Mouse (Mus musculus) CD4-positive naive resting alpha-beta T cell, adult 76 days (primary cell): Measurements from ENCODE around the gene Hmx2. TPM values are rescaled to one million over a fixed set of nuclear protein-coding genes. Genes with fewer than 3 reads are reported as not detected.

ENCODE experiments used
- total RNA-seq: library from RNA; stranded (reverse); gene quantifications from one replicate; pipeline ENCODE4 v1.2.4, GENCODE M21; 2023

The Hmx2 gene
- not detected for total RNA-seq

GRCm38 (mm10) chr7:131548473-131548872 lies at the start of gene Hmx2:
Gene Hmx2 (plus strand): TSS chr7:131548773.

DNA sequence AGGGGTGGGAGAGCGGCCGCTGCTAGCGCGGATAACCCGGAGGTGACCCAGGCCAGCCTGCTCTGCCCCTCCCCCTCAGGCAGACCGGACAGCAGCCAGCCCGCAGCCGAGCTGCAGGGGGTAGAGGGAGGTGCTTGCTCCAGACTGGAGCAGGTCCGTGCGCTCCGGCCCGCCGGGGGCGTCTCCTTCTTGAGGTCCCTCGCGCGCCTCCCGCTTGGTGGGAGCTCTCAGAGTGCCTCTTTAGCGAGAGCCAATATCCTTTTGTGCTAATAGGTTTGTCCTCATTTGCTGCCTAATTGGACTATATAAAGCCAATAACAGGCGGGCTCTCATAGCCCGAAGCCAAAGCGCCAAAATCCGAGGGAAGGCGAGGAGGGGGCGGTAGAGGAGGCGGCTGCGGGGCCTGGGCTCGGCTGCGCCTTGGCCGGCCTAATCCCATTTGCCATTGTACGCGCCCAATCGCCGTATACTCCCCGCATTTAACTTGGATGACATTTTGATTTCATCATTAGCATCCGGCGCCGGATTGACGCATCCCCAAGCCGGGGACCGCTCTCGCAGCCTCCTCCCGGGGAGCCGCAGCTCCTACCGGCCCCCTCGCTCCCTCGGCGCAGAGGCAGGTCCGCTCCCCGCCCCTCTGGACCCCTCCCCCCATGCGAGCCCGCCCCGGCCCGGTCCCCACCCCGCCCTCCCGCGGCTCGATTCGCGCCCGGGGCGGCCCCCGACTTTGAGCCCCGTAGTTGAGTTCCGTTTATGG lies 6.3 kb upstream of the Hmx2 start, which contains the start of gene Hmx3:
Hmx3 (plus strand) TSS at position 753 of the 757 bp plus-strand sequence.

DNA sequence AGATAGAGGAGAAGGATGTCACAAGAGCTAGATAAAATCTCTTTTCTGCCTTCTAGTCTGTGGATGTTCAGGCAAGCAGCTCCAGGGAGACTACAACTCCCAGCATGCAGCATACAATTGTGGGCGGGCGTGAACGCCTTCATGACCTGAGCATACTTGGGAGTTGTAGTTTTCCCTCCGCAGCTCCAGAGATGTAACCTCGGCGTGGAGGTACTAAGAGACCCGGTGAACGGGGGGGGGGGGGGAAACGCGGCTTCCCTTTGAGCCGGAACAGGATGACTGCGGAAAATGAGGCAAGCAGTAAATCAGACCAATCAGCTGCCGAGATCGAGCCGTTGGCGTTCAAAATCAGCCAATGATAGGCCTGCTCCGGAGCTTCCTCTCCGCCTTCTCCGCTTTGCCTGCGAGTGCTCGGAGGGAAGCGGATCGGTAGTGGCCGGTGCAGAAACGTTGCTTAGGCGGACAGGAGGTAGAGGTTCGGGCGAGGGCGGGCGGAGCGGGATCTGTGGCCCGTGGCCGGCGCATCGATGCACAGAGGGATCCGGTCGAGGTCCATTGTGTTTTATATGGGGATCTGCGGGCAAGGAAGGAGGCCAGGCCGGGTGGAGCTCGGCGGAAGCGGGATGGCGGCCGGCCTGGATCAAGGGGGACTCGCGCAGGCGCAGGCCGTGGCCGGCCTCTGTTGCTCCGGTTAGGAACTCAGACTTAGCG lies 11.6 kb downstream of the Hmx2 start, which contains the start of gene Bub3:
Bub3 (plus strand) TSS at position 237 of the 711 bp plus-strand sequence.

Other genes starting within 250 kb of the Hmx2 start
- gene Cuzd1, start 226.5 kb upstream of the Hmx2 start, total RNA-seq: not detected
- gene Fam24b, start 219.3 kb upstream of the Hmx2 start, total RNA-seq: not detected
- gene Fam24a, start 214.9 kb upstream of the Hmx2 start, total RNA-seq: not detected
- gene 2310057M21Rik, start 186.0 kb upstream of the Hmx2 start, total RNA-seq: 13.1 TPM
- 14.7 TPM for gene Pstk, start 177.6 kb upstream of the Hmx2 start, total RNA-seq
- 83.1 TPM for gene Ikzf5, start 138.3 kb upstream of the Hmx2 start, total RNA-seq
- gene Acadsb, start 138.2 kb upstream of the Hmx2 start, total RNA-seq: 12.2 TPM
- not detected for gene Hmx3, start 5.9 kb upstream of the Hmx2 start, total RNA-seq
- gene Bub3, start 11.4 kb downstream of the Hmx2 start, total RNA-seq: 58.1 TPM